ENCODE assay signal across 9 mouse cellular contexts in genomic region chr5:35348794-35349193, GRCm38 (mm10). TPM values are rescaled to one million over a fixed set of nuclear protein-coding genes. Genes with fewer than 3 reads are reported as not detected.
DNase-seq lines count a peak whose midpoint lies in the region; ATAC-seq and TF ChIP-seq lines count a peak whose summit lies in the region.
"Had no signal": no experiment of that assay in that cellular context is flagged by ENCODE, and none has a peak within 500 bp of the region (broad histone marks: within the 10 kb centered on the region; RNA-seq: fewer than 3 reads in every experiment).

No protein-coding gene starts in this region.

- no peak overlapping the region for H3K4me3 ChIP-seq in forebrain, embryonic 10.5 days
- no peak overlapping the region for H3K4me3 ChIP-seq in hindbrain, embryonic 13.5 days

- ATAC-seq in hindbrain, embryonic 13.5 days (ENCODE audit: low FRiP score): peak; percentile 66; the same call in 1 of the 2 replicates
- ATAC-seq in megakaryocyte progenitor cell, adult 5-6 weeks (replicated peaks; ENCODE audit: poor library complexity): 0 out of 2 replicates have a peak, but pooled peaks have one; percentile 42
- no peak for ATAC-seq in erythroid progenitor cell, adult 5-6 weeks (replicated peaks; ENCODE audit: low FRiP score, poor library complexity, severe bottlenecking)

- 15% methylated on average over 3 of the region's 3 CpGs for WGBS in forebrain, embryonic 10.5 days
- 21% methylated on average over 3 of the region's 3 CpGs for WGBS in hindbrain, embryonic 13.5 days

- H3K36me3 ChIP-seq in forebrain, embryonic 10.5 days (replicated peaks): no peaks in the 10 kb centered on the region
- no peaks in the 10 kb centered on the region for H3K36me3 ChIP-seq in hindbrain, embryonic 13.5 days

- H3K27ac ChIP-seq in forebrain, embryonic 10.5 days: no peak overlapping the region
- H3K27ac ChIP-seq in hindbrain, embryonic 13.5 days: no peak overlapping the region

- peaks cover 5% of the 10 kb centered on the region; the same call in 1 of the 2 replicates for H3K27me3 ChIP-seq in forebrain, embryonic 10.5 days (ENCODE audit: poor library complexity, severe bottlenecking)
- peaks cover 15% of the 10 kb centered on the region; the same call in 1 of the 2 replicates for H3K27me3 ChIP-seq in hindbrain, embryonic 13.5 days

- TF ChIP-seq POLR2A in brain, embryonic 14.5 days (IDR thresholded peaks at IDR 0.05; ENCODE audit: borderline replicate concordance, extremely low read depth, insufficient read depth, insufficient read length, poor library complexity, severe bottlenecking): no peak

- DNase-seq in NIH3T3 (ENCODE audit: low read depth): peak; percentile 80
- peak; percentile 90 for DNase-seq in brain, embryonic 14.5 days (ENCODE audit: low read depth)
- peak; percentile 49 for DNase-seq in forebrain, embryonic 10.5 days (ENCODE audit: extremely low spot score, low spot score)
- peak; percentile 75 to 86 for DNase-seq in layer of hippocampus, postnatal 25 days (ENCODE audit: extremely low spot score in 1 of 2, low spot score in 1 of 2)
- DNase-seq in right cerebral cortex, postnatal 4 days: peak; percentile 90

- H3K9me3 ChIP-seq in forebrain, embryonic 10.5 days: no peaks in the 10 kb centered on the region
- H3K9me3 ChIP-seq in hindbrain, embryonic 13.5 days: no peaks in the 10 kb centered on the region

- peak; percentile 81; the same call in 1 of the 2 replicates for TF ChIP-seq CTCF in brain, embryonic 14.5 days (IDR thresholded peaks at IDR 0.05; ENCODE audit: borderline replicate concordance, extremely low read depth, insufficient read depth, insufficient read length)

- H3K9ac ChIP-seq in hindbrain, embryonic 13.5 days: 0 out of 2 replicates have a peak overlapping the region, but pooled peaks have one; percentile 19

- H3K4me1 ChIP-seq in forebrain, embryonic 10.5 days: peaks cover 10% of the 10 kb centered on the region
- H3K4me1 ChIP-seq in hindbrain, embryonic 13.5 days (replicated peaks): no peaks in the 10 kb centered on the region

- H3K4me2 ChIP-seq in hindbrain, embryonic 13.5 days: no peak overlapping the region

RNA-seq across cellular contexts. Expression of gene Hmx1, which starts 40.1 kb away (rescaled TPM):
- polyA plus RNA-seq in brain, embryonic 14.5 days (2012; rRNA removed): 0.45 and 1.0 TPM in 2 replicates
- 0.38 and 0.69 TPM in 2 replicates for polyA plus RNA-seq in forebrain, embryonic 10.5 days (2016; fragmentation: Nextera tagmentation; extraction: Ambion mirVana)
- polyA plus RNA-seq in hindbrain, embryonic 13.5 days (2015; fragmentation: Nextera tagmentation; extraction: Ambion mirVana): 0.54 and 1.5 TPM in 2 replicates
- total RNA-seq in layer of hippocampus, postnatal 25 days (2021): not detected
- total RNA-seq in megakaryocyte progenitor cell, adult 5-6 weeks (2015): not detected in 2 replicates
- not detected in 2 replicates for total RNA-seq in megakaryocyte progenitor cell, adult 5-6 weeks (2017)
- not detected in 2 replicates for total RNA-seq in erythroid progenitor cell, adult 5-6 weeks (2015; ENCODE audit: low replicate concordance)
- not detected in 2 replicates for total RNA-seq in erythroid progenitor cell, adult 5-6 weeks (2017; ENCODE audit: low replicate concordance)
- polyA plus RNA-seq: large intestine, adult 2 months had no signal
